Mouse (Mus musculus) liver, embryonic 14.5 days (tissue): ENCODE measurements around the gene Hmgb2. TPM values are rescaled to one million over a fixed set of nuclear protein-coding genes. Genes with fewer than 3 reads are reported as not detected.

Experiments used
- ATAC-seq: fragments of 200-750 bp; cut with Nextera tagmentation; 2 replicates; pipeline ENCODE4 v1.8.0; 2017; ENCODE audit warnings: moderate number of reproducible peaks, mild to moderate bottlenecking, moderate library complexity; ENCODE audit not compliant: insufficient read depth
- DNase-seq, 3 experiments: peaks; one replicate each; pipeline ENCODE4 v3.0.0-alpha.2; 2012 to 2013; ENCODE audit warnings: low read depth in 3 of 3, low spot score in 3 of 3
- H3K27ac ChIP-seq: fragments of 300-500 bp; sonication (generic); 2 replicates; pipeline ENCODE4 v1.5.1; 2014; ENCODE audit warnings: moderate library complexity, mild to moderate bottlenecking, control low read depth, inconsistent platforms
- H3K27me3 ChIP-seq: fragments of 300-500 bp; sonication (generic); 2 replicates; pipeline ENCODE4 v1.6.1; 2014; ENCODE audit warnings: mild to moderate bottlenecking, low read length, moderate library complexity; ENCODE audit not compliant: control insufficient read depth, insufficient read depth
- H3K36me3 ChIP-seq: fragments of 300-500 bp; sonication (generic); replicated peaks from 2 replicates; pipeline ENCODE4 v1.6.1; 2014; ENCODE audit warnings: low read depth; ENCODE audit not compliant: control insufficient read depth, insufficient read depth
- H3K4me1 ChIP-seq, 2 experiments: fragments of 200-500 bp in 1 of 2; fragments of 300-500 bp in 1 of 2; sonication (generic) in 1 of 2; replicated peaks; 2 replicates each; pipeline ENCODE4 v1.6.1; 2012 to 2014; ENCODE audit warnings: antibody characterized with exemption in 1 of 2, inconsistent platforms in 1 of 2, low read length in 1 of 2; ENCODE audit not compliant: control insufficient read depth in 2 of 2, insufficient read depth in 2 of 2
- H3K4me2 ChIP-seq: fragments of 300-500 bp; sonication (generic); 2 replicates; pipeline ENCODE4 v1.6.1; 2014; ENCODE audit warnings: low read depth, mild to moderate bottlenecking, control low read depth, moderate library complexity
- H3K4me3 ChIP-seq, 2 experiments: fragments of 200-500 bp in 1 of 2; fragments of 300-500 bp in 1 of 2; sonication (generic) in 1 of 2; 2 replicates each; pipeline ENCODE4 v1.5.1; 2012 to 2014; ENCODE audit warnings: low read depth in 2 of 2, low read length in 2 of 2, mild to moderate bottlenecking in 2 of 2, control low read depth in 1 of 2, inconsistent platforms in 1 of 2, moderate library complexity in 1 of 2; ENCODE audit not compliant: insufficient read depth in 1 of 2
- H3K9ac ChIP-seq: fragments of 300-500 bp; sonication (generic); replicated peaks from 2 replicates; pipeline ENCODE4 v1.6.1; 2014; ENCODE audit warnings: mild to moderate bottlenecking, control low read depth, moderate library complexity
- H3K9me3 ChIP-seq: fragments of 300-500 bp; sonication (generic); 2 replicates; pipeline ENCODE4 v1.6.1; 2016; ENCODE audit warnings: low read length, mixed read lengths; ENCODE audit not compliant: control insufficient read depth
- CTCF ChIP-seq: IDR thresholded peaks from 2 replicates; pipeline ENCODE4 v1.5.1; 2016; ENCODE audit warnings: antibody characterized with exemption, low read depth, control low read depth
- EP300 ChIP-seq: IDR thresholded peaks from 2 replicates; pipeline ENCODE4 v1.6.1; 2016; ENCODE audit warnings: antibody characterized with exemption, low read depth
- WGBS: fragments of 180-500 bp; shearing (Covaris S2); extraction: QIAGEN DNeasy Blood & Tissue Kit; methylation state at CpG from one replicate; pipeline ENCODE4 v1.1.7; 2014; ENCODE audit not compliant: insufficient replicate concordance; 5-methylcytosine and 5-hydroxymethylcytosine counted together
- polyA plus RNA-seq, 2 experiments: library from polyadenylated mRNA; depleted of rRNA in 1 of 2; stranded (reverse) in 1 of 2; unstranded in 1 of 2; fragments of >200 nt; fragmentation: Nextera tagmentation in 1 of 2; extraction: Ambion mirVana in 1 of 2; gene quantifications; 2 replicates each; pipeline versions ENCODE4 v1.2.1 to v1.2.3; 2012 to 2014

Gene Hmgb2
- polyA plus RNA-seq, 2 experiments: 191 to 300 TPM

DNA sequence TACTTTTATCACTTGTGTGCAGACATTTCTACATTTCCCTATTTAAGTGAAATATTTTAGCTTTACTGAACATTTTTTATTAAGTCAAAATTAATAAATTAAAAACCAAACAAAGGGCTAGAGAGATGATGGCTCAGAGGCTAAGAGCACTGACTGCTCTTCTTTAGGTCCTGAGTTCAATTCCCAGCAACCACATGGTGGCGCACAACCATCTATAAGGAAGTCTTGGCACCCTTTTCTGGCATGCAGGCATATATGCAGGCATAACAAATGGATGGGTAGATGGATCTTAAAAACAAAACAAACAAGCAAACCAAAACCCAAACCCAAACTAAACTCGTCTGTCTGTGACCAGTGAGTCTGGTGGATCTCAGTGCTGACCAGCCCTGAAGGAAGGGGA, 20.5 kb downstream of the Hmgb2 start:
- Histone ChIP-seq H3K27me3 (no peaks in the 10 kb centered on the region), H3K36me3 (no peaks in the 10 kb centered on the region), H3K4me2 (no peak overlapping the region), H3K27ac (no peak overlapping the region), H3K4me1 (0 out of 4 replicates have a peak, but pooled peaks cover 0 to 3% of the 10 kb centered on the region in 2 experiments), H3K9ac (no peak overlapping the region), H3K9me3 (no peaks in the 10 kb centered on the region), H3K4me3 (no peak overlapping the region)
- 45% methylated on average over 2 of the region's 2 CpGs for WGBS
- DNase-seq (no peak), ATAC-seq (no peak)
- no peak for TF ChIP-seq EP300
- peak; percentile 49 for TF ChIP-seq CTCF

DNA sequence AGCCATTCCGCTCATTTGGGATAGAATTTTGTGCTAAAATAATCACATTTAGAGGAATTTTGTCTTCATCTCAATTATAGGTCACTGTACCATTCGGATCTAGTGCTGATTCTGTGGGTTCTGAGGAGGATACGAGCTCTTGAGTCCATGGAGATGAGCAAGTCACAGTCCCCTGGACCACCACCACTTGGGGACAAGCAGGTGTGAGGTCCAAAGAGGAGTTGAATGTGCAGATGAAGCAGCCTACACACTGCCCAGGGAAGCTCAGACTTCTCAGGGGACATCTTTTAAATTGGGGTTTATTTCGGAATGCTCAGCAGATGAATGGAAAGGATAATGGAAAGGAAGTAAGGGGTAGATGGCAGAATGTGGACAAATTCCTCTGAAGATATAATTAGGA, 21.4 kb downstream of the Hmgb2 start:
- Histone ChIP-seq H3K27me3 (no peaks in the 10 kb centered on the region), H3K9ac (no peak overlapping the region), H3K4me3 (no peak overlapping the region), H3K27ac (no peak overlapping the region), H3K9me3 (no peaks in the 10 kb centered on the region), H3K4me2 (no peak overlapping the region), H3K4me1 (0 out of 4 replicates have a peak, but pooled peaks cover 0 to 3% of the 10 kb centered on the region in 2 experiments), H3K36me3 (no peaks in the 10 kb centered on the region)
- no peak for ATAC-seq
- WGBS: 67% methylated on average over 4 of the region's 4 CpGs
- DNase-seq: no peak
- TF ChIP-seq EP300 (no peak), CTCF (no peak)

DNA sequence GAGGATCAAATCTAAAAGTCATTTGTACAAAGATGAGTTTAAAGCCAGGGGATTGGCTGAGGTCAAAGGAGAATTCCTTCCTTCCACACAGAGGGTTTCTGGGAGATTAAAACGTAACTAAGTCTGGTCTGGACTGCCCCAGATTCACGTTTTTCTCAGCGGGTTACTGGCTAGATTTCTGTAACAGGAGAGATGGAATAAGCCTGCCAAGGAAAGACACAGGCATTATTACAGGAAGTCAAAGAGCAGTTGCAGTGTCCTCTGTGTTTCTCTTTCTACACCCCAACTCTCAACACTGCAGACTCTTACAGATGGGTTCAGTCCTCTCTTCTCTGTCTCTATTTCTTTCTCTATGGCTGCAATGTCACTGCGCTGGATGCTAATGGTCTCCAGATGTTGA, 22.8 kb downstream of the Hmgb2 start:
- WGBS: 75% methylated on average over 4 of the region's 4 CpGs
- Histone ChIP-seq H3K4me3 (no peak overlapping the region), H3K9ac (no peak overlapping the region), H3K4me1 (0 out of 4 replicates have a peak, but pooled peaks cover 0 to 3% of the 10 kb centered on the region in 2 experiments), H3K27ac (no peak overlapping the region), H3K27me3 (no peaks in the 10 kb centered on the region), H3K36me3 (no peaks in the 10 kb centered on the region), H3K4me2 (no peak overlapping the region), H3K9me3 (no peaks in the 10 kb centered on the region)
- ATAC-seq (no peak), DNase-seq (no peak)
- TF ChIP-seq CTCF (no peak), EP300 (no peak)

DNA sequence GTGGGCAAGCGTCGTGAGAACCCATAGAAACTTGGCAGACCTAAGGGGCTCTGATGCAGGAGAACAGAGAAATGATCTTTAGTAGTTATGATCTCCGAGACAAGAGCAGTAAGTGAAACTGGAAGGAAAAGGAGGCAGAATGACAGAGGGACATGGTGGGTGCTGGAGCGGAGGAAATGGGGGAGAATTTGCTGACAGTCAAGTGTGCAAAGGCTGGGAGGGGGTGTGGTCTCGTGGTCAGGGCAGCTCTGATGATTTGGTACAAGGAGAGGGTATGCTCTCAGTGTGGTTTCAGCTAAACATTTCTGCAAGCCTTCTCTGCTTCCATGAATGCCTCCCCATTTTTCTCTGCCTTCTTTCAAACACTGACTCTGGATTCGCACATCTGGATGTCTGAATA, 24.5 kb downstream of the Hmgb2 start:
- Histone ChIP-seq H3K4me1 (no peaks in the 10 kb centered on the region), H3K4me3 (no peak overlapping the region), H3K9me3 (no peaks in the 10 kb centered on the region), H3K9ac (no peak overlapping the region), H3K27me3 (no peaks in the 10 kb centered on the region), H3K4me2 (no peak overlapping the region), H3K36me3 (no peaks in the 10 kb centered on the region), H3K27ac (no peak overlapping the region)
- 75% methylated on average over 6 of the region's 6 CpGs for WGBS
- ATAC-seq (no peak), DNase-seq (no peak)
- TF ChIP-seq EP300 (no peak), CTCF (no peak)

DNA sequence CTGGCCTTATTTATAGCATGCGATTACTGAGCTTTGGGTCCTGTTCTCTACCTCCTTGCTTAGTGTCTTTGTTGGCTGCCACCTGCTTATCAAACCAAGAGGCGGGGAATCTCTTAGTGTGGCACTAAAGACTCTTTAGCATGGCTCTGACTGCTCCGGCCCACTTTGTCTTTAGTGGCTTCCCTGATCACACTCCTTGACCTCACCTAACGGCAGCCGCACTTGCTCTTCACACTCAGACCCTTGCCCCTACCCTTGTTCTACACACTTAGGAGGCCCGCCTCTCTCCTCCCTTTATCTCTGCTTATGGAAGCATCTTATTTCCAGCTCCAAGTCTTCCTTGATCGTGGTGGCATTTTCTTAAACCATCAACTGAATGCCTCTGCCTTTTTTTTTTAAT, 26.9 kb downstream of the Hmgb2 start:
- no peak for TF ChIP-seq CTCF
- TF ChIP-seq EP300: no peak
- no peaks in the 10 kb centered on the region for H3K27me3 ChIP-seq
- 77% methylated on average over 7 of the region's 7 CpGs for WGBS
- DNase-seq (no peak), ATAC-seq (no peak)
- H3K4me1 ChIP-seq: no peaks in the 10 kb centered on the region
- H3K36me3 ChIP-seq: no peaks in the 10 kb centered on the region
- no peak overlapping the region for H3K9ac ChIP-seq
- no peak overlapping the region for H3K4me3 ChIP-seq
- H3K27ac ChIP-seq: no peak overlapping the region
- H3K9me3 ChIP-seq: no peaks in the 10 kb centered on the region
- no peak overlapping the region for H3K4me2 ChIP-seq
